ENCODE assay signal across 10 mouse cellular contexts in the genomic region with DNA sequence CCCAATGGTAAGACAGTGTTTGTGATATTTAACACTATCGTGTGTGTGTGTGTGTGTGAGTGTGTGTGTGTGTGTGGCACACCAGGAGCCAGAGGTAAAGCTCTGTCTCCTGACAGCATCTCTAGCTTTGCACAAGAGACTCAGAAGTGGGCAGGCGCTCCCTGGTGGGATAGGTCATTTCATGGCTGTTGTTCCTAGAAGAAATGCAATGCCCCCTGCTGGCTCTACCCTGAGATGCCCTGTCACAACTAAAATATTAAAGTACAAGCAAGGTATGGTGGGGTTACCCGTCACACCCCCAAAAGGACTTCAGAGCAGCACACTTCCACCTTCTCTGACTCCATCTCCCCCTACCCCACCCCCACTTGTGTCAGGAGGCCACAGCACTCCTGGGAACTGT.
DNase-seq lines count a peak whose midpoint lies in the region; ATAC-seq and TF ChIP-seq lines count a peak whose summit lies in the region.
"Had no signal": no experiment of that assay in that cellular context is flagged by ENCODE, and none has a peak within 500 bp of the region (broad histone marks: within the 10 kb centered on the region; RNA-seq: fewer than 3 reads in every experiment).

No protein-coding gene starts in this region.

- H3K4me3 ChIP-seq in spleen, adult 2 months (ENCODE audit: extremely low read depth, insufficient read depth, insufficient read length), result no peak overlapping the region
- H3K4me3 ChIP-seq: hindbrain, embryonic 15.5 days had no signal

- no peak for TF ChIP-seq POLR2A in spleen, adult 2 months (IDR thresholded peaks at IDR 0.05; ENCODE audit: low read depth, low read length)

- no peaks in the 10 kb centered on the region for H3K27me3 ChIP-seq in spleen, adult 2 months (ENCODE audit: control insufficient read depth, insufficient read depth, low read length)
- H3K27me3 ChIP-seq: hindbrain, embryonic 15.5 days had no signal

- no peak overlapping the region for H3K27ac ChIP-seq in spleen, adult 2 months (ENCODE audit: insufficient read depth, low read length)
- H3K27ac ChIP-seq: hindbrain, embryonic 15.5 days had no signal

- no peaks in the 10 kb centered on the region; the same call in 1 of the 2 replicates for H3K4me1 ChIP-seq in spleen, adult 2 months (ENCODE audit: control insufficient read depth, insufficient read depth, insufficient read length)

- DNase-seq in heart, adult 18-20 months, result peak; percentile 31 to 33
- no peak for DNase-seq in heart, postnatal 10 days
- DNase-seq in B cell, adult 2 months, result peak; percentile 80 to 82
- DNase-seq in c-Kit-positive CD71-positive TER-119-negative erythroid progenitor cells, embryonic 14.5 days (ENCODE audit: low read depth), result peak; percentile 2
- DNase-seq in spleen, adult 2 months (ENCODE audit: low read depth in 1 of 2, low spot score in 2 of 2), result peak; percentile 60 to 78
- DNase-seq in layer of hippocampus, postnatal 14 days (ENCODE audit: low spot score in 2 of 2), result no peak
- DNase-seq in layer of hippocampus, adult 18-20 months (ENCODE audit: low spot score in 2 of 2), result no peak
- DNase-seq: cerebellum, adult 9-11 months had no signal

- H3K36me3 ChIP-seq in spleen, adult 2 months (ENCODE audit: control insufficient read depth, insufficient read depth, low read length), result no peaks in the 10 kb centered on the region
- H3K36me3 ChIP-seq: hindbrain, embryonic 15.5 days had no signal

- ATAC-seq in frontal cortex, adult (ENCODE audit: low TSS enrichment), result no peak

- peak; percentile 67; the same call in 1 of the 2 replicates for TF ChIP-seq CTCF in spleen, adult 2 months (IDR thresholded peaks at IDR 0.05; ENCODE audit: extremely low read depth, insufficient read depth, insufficient read length, insufficient replicate concordance)

- 59% methylated on average over 3 of the region's 3 CpGs for WGBS in spleen, adult 2 months

- intact Hi-C loops in heart, postnatal 10 days (cut with DNase I), result no loop called here

Comparison
In these comparisons a context has a peak if more than half of its experiments do, and no peak if none do; other contexts are left out.
1. DNase-seq: peak in heart, adult 18-20 months (2 of 2), B cell, adult 2 months (2 of 2), c-Kit-positive CD71-positive TER-119-negative erythroid progenitor cells, embryonic 14.5 days (single experiment) and spleen, adult 2 months (2 of 2); none in heart, postnatal 10 days (0 of 2), layer of hippocampus, postnatal 14 days (0 of 2) and layer of hippocampus, adult 18-20 months (0 of 2).